Mouse (Mus musculus) midbrain, embryonic 12.5 days (tissue): ENCODE measurements at regions not wholly inside any gene's neighbourhood (a gene's known extent, or its start where the extent isn't known, plus 50 kb on each side); places are given as distances from the start of the nearest gene placed in this dataset.

Source experiments
- ATAC-seq: fragments of 200-750 bp; cut with Nextera tagmentation; 2 replicates; pipeline ENCODE4 v1.8.0; 2017; ENCODE audit warnings: low read depth, moderate TSS enrichment, moderate library complexity; ENCODE audit not compliant: low FRiP score
- H3K27ac ChIP-seq: fragments of 300-500 bp; sonication (generic); replicated peaks from 2 replicates; pipeline ENCODE4 v1.5.1; 2016; ENCODE audit warnings: mild to moderate bottlenecking
- H3K27me3 ChIP-seq: fragments of 300-500 bp; sonication (generic); 2 replicates; pipeline ENCODE4 v1.6.1; 2016; ENCODE audit warnings: mild to moderate bottlenecking
- H3K36me3 ChIP-seq: fragments of 300-500 bp; sonication (generic); 2 replicates; pipeline ENCODE4 v1.6.1; 2016
- H3K4me1 ChIP-seq: fragments of 300-500 bp; sonication (generic); 2 replicates; pipeline ENCODE4 v1.6.1; 2016
- H3K4me2 ChIP-seq: fragments of 300-500 bp; sonication (generic); replicated peaks from 2 replicates; pipeline ENCODE4 v1.6.1; 2016; ENCODE audit warnings: mild to moderate bottlenecking, moderate library complexity
- H3K4me3 ChIP-seq: fragments of 300-500 bp; sonication (generic); 2 replicates; pipeline ENCODE4 v1.5.1; 2016; ENCODE audit warnings: mild to moderate bottlenecking
- H3K9ac ChIP-seq: fragments of 300-500 bp; sonication (generic); replicated peaks from 2 replicates; pipeline ENCODE4 v1.6.1; 2016; ENCODE audit warnings: mild to moderate bottlenecking, moderate library complexity
- H3K9me3 ChIP-seq: fragments of 300-500 bp; sonication (generic); 2 replicates; pipeline ENCODE4 v1.6.1; 2016; ENCODE audit warnings: mild to moderate bottlenecking
- WGBS: fragments of 180-500 bp; shearing (Covaris S2); methylation state at CpG from one replicate; pipeline ENCODE4 v1.1.7; 2016; 5-methylcytosine and 5-hydroxymethylcytosine counted together

GRCm38 (mm10) chr16:12516834-12517685 lies 533.1 kb downstream of the Shisa9 start:
- Histone ChIP-seq H3K4me1 (no peaks in the 10 kb centered on the region), H3K27ac (no peak overlapping the region), H3K9ac (no peak overlapping the region), H3K9me3 (no peaks in the 10 kb centered on the region), H3K36me3 (no peaks in the 10 kb centered on the region), H3K27me3 (no peaks in the 10 kb centered on the region), H3K4me3 (no peak overlapping the region), H3K4me2 (no peak overlapping the region)
- no peak for ATAC-seq
- 75% methylated on average over 8 of the region's 8 CpGs for WGBS

GRCm38 (mm10) chr16:12518264-12518663 lies 534.4 kb downstream of the Shisa9 start:
- Histone ChIP-seq H3K9me3 (no peaks in the 10 kb centered on the region), H3K27me3 (no peaks in the 10 kb centered on the region), H3K36me3 (no peaks in the 10 kb centered on the region), H3K27ac (no peak overlapping the region), H3K4me2 (no peak overlapping the region), H3K4me1 (no peaks in the 10 kb centered on the region), H3K4me3 (no peak overlapping the region), H3K9ac (no peak overlapping the region)
- ATAC-seq = no peak
- 89% methylated on average over 7 of the region's 7 CpGs for WGBS

- Histone ChIP-seq H3K4me1 (no peaks in the 10 kb centered on the region), H3K27ac (no peak overlapping the region), H3K27me3 (no peaks in the 10 kb centered on the region), H3K9me3 (no peaks in the 10 kb centered on the region), H3K36me3 (no peaks in the 10 kb centered on the region), H3K4me2 (no peak overlapping the region), H3K4me3 (no peak overlapping the region), H3K9ac (no peak overlapping the region)
- 85% methylated on average over 3 of the region's 3 CpGs for WGBS
- no peak for ATAC-seq
These were observed 538.0 kb downstream of the Shisa9 start for GRCm38 (mm10) chr16:12521711-12522476.

- ATAC-seq = no peak
- no peak overlapping the region for H3K4me2 ChIP-seq
These were observed 561.0 kb upstream of the Ercc4 start for GRCm38 (mm10) chr16:12548462-12548861.

GRCm38 (mm10) chr16:12588889-12589288 lies 520.6 kb upstream of the Ercc4 start:
- Histone ChIP-seq H3K27ac (no peak overlapping the region), H3K27me3 (no peaks in the 10 kb centered on the region), H3K4me2 (no peak overlapping the region), H3K4me3 (no peak overlapping the region), H3K36me3 (no peaks in the 10 kb centered on the region), H3K9me3 (no peaks in the 10 kb centered on the region), H3K9ac (no peak overlapping the region), H3K4me1 (no peaks in the 10 kb centered on the region)
- no peak for ATAC-seq

More at GRCm38 (mm10) chr16:12548462-12548861, 561.0 kb upstream of the Ercc4 start:
- Histone ChIP-seq H3K9ac (no peak overlapping the region), H3K36me3 (no peaks in the 10 kb centered on the region), H3K4me3 (no peak overlapping the region), H3K4me1 (no peaks in the 10 kb centered on the region), H3K27ac (no peak overlapping the region), H3K27me3 (no peaks in the 10 kb centered on the region), H3K9me3 (no peaks in the 10 kb centered on the region)

GRCm38 (mm10) chr16:12608259-12608658 lies 501.2 kb upstream of the Ercc4 start:
- Histone ChIP-seq H3K4me1 (no peaks in the 10 kb centered on the region), H3K27ac (no peak overlapping the region), H3K4me3 (no peak overlapping the region), H3K9ac (no peak overlapping the region), H3K27me3 (no peaks in the 10 kb centered on the region), H3K4me2 (no peak overlapping the region), H3K9me3 (no peaks in the 10 kb centered on the region), H3K36me3 (no peaks in the 10 kb centered on the region)
- ATAC-seq = no peak
- 76% methylated on average over 6 of the region's 6 CpGs for WGBS

GRCm38 (mm10) chr16:12611106-12611505 lies 498.4 kb upstream of the Ercc4 start:
- Histone ChIP-seq H3K4me2 (no peak overlapping the region), H3K4me3 (no peak overlapping the region), H3K9ac (no peak overlapping the region), H3K4me1 (no peaks in the 10 kb centered on the region), H3K27me3 (no peaks in the 10 kb centered on the region), H3K36me3 (no peaks in the 10 kb centered on the region), H3K27ac (no peak overlapping the region), H3K9me3 (no peaks in the 10 kb centered on the region)
- 79% methylated on average over 1 of the region's 1 CpGs for WGBS
- no peak for ATAC-seq

GRCm38 (mm10) chr16:12617781-12618180 lies 491.7 kb upstream of the Ercc4 start:
- Histone ChIP-seq H3K4me2 (no peak overlapping the region), H3K9ac (no peak overlapping the region), H3K9me3 (no peaks in the 10 kb centered on the region), H3K27me3 (no peaks in the 10 kb centered on the region), H3K4me3 (no peak overlapping the region), H3K27ac (no peak overlapping the region), H3K4me1 (no peaks in the 10 kb centered on the region), H3K36me3 (no peaks in the 10 kb centered on the region)
- no peak for ATAC-seq
- 67% methylated on average over 3 of the region's 3 CpGs for WGBS

GRCm38 (mm10) chr16:12632533-12632932 lies 477.0 kb upstream of the Ercc4 start:
- no peak overlapping the region for H3K4me2 ChIP-seq
- no peak overlapping the region for H3K9ac ChIP-seq
- no peaks in the 10 kb centered on the region for H3K4me1 ChIP-seq
- no peaks in the 10 kb centered on the region for H3K9me3 ChIP-seq
- no peak overlapping the region for H3K27ac ChIP-seq
- H3K4me3 ChIP-seq = no peak overlapping the region
- no peaks in the 10 kb centered on the region for H3K36me3 ChIP-seq
- H3K27me3 ChIP-seq = no peaks in the 10 kb centered on the region
- no peak for ATAC-seq

- no peak overlapping the region for H3K4me3 ChIP-seq
- WGBS = 77% methylated on average over 1 of the region's 1 CpGs
- no peaks in the 10 kb centered on the region for H3K36me3 ChIP-seq
- H3K9ac ChIP-seq = no peak overlapping the region
- no peaks in the 10 kb centered on the region for H3K4me1 ChIP-seq
- H3K27me3 ChIP-seq = no peaks in the 10 kb centered on the region
- no peak for ATAC-seq
- no peaks in the 10 kb centered on the region for H3K9me3 ChIP-seq
- H3K4me2 ChIP-seq = no peak overlapping the region
- H3K27ac ChIP-seq = no peak overlapping the region
These were observed 470.4 kb upstream of the Ercc4 start for GRCm38 (mm10) chr16:12638971-12639640.

- ATAC-seq = no peak
- no peak overlapping the region for H3K27ac ChIP-seq
- H3K36me3 ChIP-seq = no peaks in the 10 kb centered on the region
These were observed 466.4 kb upstream of the Ercc4 start for GRCm38 (mm10) chr16:12643053-12643452.

GRCm38 (mm10) chr16:12644621-12645020 lies 464.9 kb upstream of the Ercc4 start:
- Histone ChIP-seq H3K27ac (no peak overlapping the region), H3K9ac (no peak overlapping the region), H3K36me3 (no peaks in the 10 kb centered on the region), H3K4me2 (no peak overlapping the region), H3K27me3 (no peaks in the 10 kb centered on the region), H3K4me1 (no peaks in the 10 kb centered on the region), H3K9me3 (no peaks in the 10 kb centered on the region), H3K4me3 (no peak overlapping the region)
- WGBS = 71% methylated on average over 2 of the region's 2 CpGs
- ATAC-seq = no peak

More at GRCm38 (mm10) chr16:12643053-12643452, 466.4 kb upstream of the Ercc4 start:
- no peak overlapping the region for H3K9ac ChIP-seq
- no peaks in the 10 kb centered on the region for H3K9me3 ChIP-seq
- H3K4me2 ChIP-seq = no peak overlapping the region
- H3K27me3 ChIP-seq = no peaks in the 10 kb centered on the region
- no peaks in the 10 kb centered on the region for H3K4me1 ChIP-seq
- no peak overlapping the region for H3K4me3 ChIP-seq
